Mouse (Mus musculus) small intestine, adult 2 months (tissue): ENCODE measurements around the gene Gm49387. TPM values are rescaled to one million over a fixed set of nuclear protein-coding genes. Genes with fewer than 3 reads are reported as not detected.

Source experiments
- H3K27ac ChIP-seq: fragments of 200-500 bp; 2 replicates; pipeline ENCODE4 v1.5.1; 2012; ENCODE audit warnings: low read depth, low read length, control low read depth, inconsistent platforms; ENCODE audit not compliant: insufficient read depth
- H3K27me3 ChIP-seq: fragments of 200-500 bp; 2 replicates; pipeline ENCODE4 v1.6.1; 2012; ENCODE audit warnings: mild to moderate bottlenecking, moderate library complexity, low read length, inconsistent platforms; ENCODE audit not compliant: control insufficient read depth, insufficient read depth
- H3K36me3 ChIP-seq: fragments of 200-500 bp; 2 replicates; pipeline ENCODE4 v1.6.1; 2012; ENCODE audit warnings: mild to moderate bottlenecking, low read length, control low read depth, inconsistent platforms; ENCODE audit not compliant: control insufficient read depth, insufficient read depth
- H3K4me1 ChIP-seq: fragments of 200-500 bp; 2 replicates; pipeline ENCODE4 v1.6.1; 2012; ENCODE audit warnings: low read length, inconsistent platforms, mixed read lengths; ENCODE audit not compliant: control insufficient read depth, insufficient read depth, insufficient read length
- H3K4me3 ChIP-seq: fragments of 200-500 bp; 2 replicates; pipeline ENCODE4 v1.5.1; 2012; ENCODE audit warnings: low read depth, mild to moderate bottlenecking, control low read depth, inconsistent platforms, low read length, moderate library complexity
- CTCF ChIP-seq: fragments of 200-500 bp; IDR thresholded peaks from 2 replicates; pipeline ENCODE4 v1.5.1; 2012; ENCODE audit warnings: low read depth, mild to moderate bottlenecking, control low read depth, inconsistent platforms, low read length, moderate library complexity, mixed read lengths; ENCODE audit not compliant: insufficient replicate concordance, insufficient read length; ENCODE audit errors: extremely low read depth
- POLR2A ChIP-seq: fragments of 200-500 bp; IDR thresholded peaks from 2 replicates; pipeline ENCODE4 v1.6.1; 2012; ENCODE audit warnings: low read depth, mild to moderate bottlenecking, control low read depth, inconsistent platforms, low read length, moderate library complexity
- WGBS: fragments of 180-500 bp; shearing (Covaris S2); methylation state at CpG from one replicate; pipeline ENCODE4 v1.1.7; 2018; 5-methylcytosine and 5-hydroxymethylcytosine counted together
- polyA plus RNA-seq: library from polyadenylated mRNA; depleted of rRNA; stranded (reverse); fragments of >200 nt; gene quantifications from 2 replicates; pipeline ENCODE4 v1.2.3, GENCODE M21; 2012

The Gm49387 gene
- polyA plus RNA-seq, 1 experiment, result not detected

DNA sequence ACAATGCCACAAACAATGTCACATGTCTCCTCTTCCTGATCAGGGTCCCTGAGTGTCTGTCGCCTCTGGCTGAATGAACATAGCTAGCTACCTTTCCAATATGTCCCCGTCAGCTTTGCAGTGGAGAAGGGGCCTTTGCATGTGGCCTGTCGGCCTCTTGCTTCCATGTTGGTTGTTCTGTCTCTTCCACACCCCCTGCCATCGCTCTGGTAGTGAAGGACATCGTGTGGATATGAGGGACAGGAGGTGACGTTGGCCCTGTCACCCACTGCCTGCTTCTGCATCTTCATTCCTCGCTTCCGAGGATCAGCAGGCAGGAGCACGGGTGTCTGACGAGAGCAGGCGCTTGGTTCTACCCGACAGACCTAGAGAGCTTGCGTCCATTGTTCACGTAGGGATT lies 14.7 kb upstream of the Gm49387 start:
- no peaks in the 10 kb centered on the region for H3K4me1 ChIP-seq
- 91% methylated on average over 14 of the region's 14 CpGs for WGBS
- TF ChIP-seq POLR2A, result no peak
- TF ChIP-seq CTCF, result no peak

DNA sequence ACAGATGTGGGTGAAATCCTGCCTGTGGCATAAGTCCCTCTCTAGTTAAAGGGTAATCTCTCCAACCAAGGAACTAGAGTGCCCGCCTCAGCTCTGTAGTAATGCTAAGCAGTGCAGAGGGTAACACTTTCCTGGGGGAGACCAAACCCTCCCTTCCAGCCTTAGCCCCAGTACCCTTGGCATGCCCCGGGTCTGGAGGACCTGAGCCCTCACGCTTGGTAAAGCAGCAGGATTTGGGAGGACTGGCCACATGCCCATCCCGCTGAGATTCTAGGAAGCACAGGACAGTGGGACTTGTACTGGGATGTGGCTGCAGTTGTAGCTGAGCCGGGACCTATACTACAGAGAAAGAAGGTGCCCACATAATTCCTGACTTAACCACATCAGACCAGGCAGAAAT lies 14.1 kb upstream of the Gm49387 start:
- Histone ChIP-seq H3K4me3 (no peak overlapping the region), H3K36me3 (no peaks in the 10 kb centered on the region), H3K4me1 (no peaks in the 10 kb centered on the region), H3K27me3 (no peaks in the 10 kb centered on the region), H3K27ac (no peak overlapping the region)
- TF ChIP-seq CTCF, result no peak
- no peak for TF ChIP-seq POLR2A
- WGBS, result 88% methylated on average over 5 of the region's 5 CpGs

More for the DNA sequence above, 14.7 kb upstream of the Gm49387 start:
- Histone ChIP-seq H3K4me3 (no peak overlapping the region), H3K27me3 (no peaks in the 10 kb centered on the region), H3K36me3 (no peaks in the 10 kb centered on the region), H3K27ac (no peak overlapping the region)

DNA sequence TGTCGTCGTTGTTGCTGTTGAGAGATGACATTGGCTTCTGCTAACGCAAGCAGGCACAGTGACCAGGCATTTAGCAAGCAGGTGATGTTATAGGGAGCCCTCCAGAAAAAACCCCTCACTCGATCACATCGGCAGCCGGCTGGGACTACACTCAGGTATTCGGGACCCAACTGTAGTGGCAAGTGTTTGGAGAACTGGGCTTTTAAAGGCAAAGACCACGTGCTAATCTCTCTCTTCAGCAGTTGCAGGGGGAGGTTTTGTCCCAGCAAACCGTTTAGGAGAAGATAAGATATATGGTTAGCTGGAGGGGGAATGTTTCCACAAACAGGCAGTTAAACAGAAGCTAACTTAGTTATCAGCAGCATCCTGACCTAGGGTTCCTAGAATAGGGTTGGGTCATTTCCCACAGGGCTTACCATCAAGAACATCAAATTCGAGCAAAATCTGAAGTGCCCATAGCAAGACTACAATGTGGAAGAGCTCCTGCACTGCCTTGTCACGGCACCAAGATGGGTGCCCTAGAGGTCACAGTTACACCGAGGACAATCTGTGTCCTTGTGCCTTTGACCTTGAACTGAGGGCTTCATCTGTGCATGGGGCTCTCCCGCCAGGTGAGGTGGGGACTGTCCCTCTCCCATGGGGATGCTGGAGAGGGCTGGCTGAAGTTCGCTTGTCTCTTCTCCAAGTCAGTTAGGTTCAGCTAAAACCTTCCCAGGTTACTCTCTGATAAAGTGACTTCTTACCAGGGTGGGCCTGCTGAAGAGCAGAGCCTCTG lies 12.6 kb upstream of the Gm49387 start:
- Histone ChIP-seq H3K4me3 (no peak overlapping the region), H3K4me1 (no peaks in the 10 kb centered on the region), H3K27me3 (no peaks in the 10 kb centered on the region), H3K36me3 (no peaks in the 10 kb centered on the region), H3K27ac (no peak overlapping the region)
- TF ChIP-seq CTCF (no peak), POLR2A (no peak)
- WGBS, result 73% methylated on average over 14 of the region's 14 CpGs

DNA sequence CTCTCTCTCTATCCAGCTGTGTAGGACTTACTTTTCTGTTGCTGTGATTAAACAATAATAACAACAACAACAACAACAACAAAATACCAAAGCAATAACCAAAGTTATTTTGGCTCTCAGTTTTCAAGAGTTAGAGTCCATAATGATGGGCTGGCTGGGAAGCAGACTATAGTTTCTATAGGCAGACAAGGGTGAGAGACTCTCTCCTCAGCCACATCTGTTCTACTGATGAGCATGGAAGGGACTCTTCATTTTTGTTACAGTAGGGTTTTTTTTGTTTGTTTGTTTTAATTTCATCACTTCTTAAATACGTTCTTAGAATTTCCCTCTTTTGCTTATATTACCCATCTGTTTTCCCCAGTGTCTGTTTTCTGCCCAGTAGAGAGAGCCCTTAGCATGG lies 11.9 kb upstream of the Gm49387 start:
- no peaks in the 10 kb centered on the region for H3K4me1 ChIP-seq
- H3K36me3 ChIP-seq, result no peaks in the 10 kb centered on the region
- no peaks in the 10 kb centered on the region for H3K27me3 ChIP-seq
- H3K27ac ChIP-seq, result no peak overlapping the region
- TF ChIP-seq POLR2A (no peak), CTCF (no peak)
- WGBS, result 78% methylated on average over 1 of the region's 1 CpGs
- no peak overlapping the region for H3K4me3 ChIP-seq

DNA sequence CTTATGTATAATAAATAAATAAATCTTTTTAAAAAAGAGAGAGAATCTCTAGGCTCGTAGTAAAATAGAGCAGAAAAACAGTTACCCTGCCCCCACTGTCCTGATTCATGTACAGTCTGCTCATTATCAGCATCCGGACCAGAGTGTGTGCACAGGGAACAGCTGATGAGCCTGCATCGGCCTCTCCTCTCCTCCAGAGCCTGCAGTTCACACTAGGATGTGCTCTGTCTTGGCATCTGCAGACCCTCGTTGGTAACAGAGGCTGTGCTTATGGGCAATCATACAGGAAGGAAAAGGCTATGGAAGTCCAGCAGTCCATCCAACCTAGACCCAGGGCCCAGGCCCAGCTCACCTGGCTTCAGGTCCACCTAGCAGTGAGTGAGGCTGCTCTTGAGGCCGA lies 11.4 kb upstream of the Gm49387 start:
- H3K27me3 ChIP-seq, result no peaks in the 10 kb centered on the region
- no peak for TF ChIP-seq CTCF
- no peak for TF ChIP-seq POLR2A
- WGBS, result 60% methylated on average over 5 of the region's 5 CpGs

DNA sequence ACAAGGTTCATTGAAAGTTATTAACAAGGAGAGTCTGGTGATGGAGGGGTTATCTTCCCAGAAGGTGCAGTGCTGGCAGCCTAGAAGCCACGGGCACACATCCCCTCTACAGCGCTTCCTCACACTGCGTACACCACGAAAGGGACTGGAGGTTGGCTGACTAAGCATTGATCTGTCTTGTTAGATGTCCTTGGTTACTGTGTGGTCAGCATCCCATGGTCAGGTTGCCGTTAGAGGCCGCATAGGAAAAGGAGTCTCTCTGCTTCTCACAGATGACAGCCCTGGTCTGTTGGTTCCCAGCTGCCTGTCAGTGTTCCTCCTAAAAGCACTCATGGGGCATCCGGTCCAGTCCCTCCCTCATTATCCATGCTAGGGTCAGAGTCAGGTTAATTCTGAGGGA lies 10.5 kb upstream of the Gm49387 start:
- no peak overlapping the region for H3K4me3 ChIP-seq
- WGBS, result 77% methylated on average over 7 of the region's 7 CpGs
- H3K36me3 ChIP-seq, result no peaks in the 10 kb centered on the region
- H3K4me1 ChIP-seq, result no peaks in the 10 kb centered on the region
- H3K27ac ChIP-seq, result no peak overlapping the region
- H3K27me3 ChIP-seq, result no peaks in the 10 kb centered on the region
- TF ChIP-seq CTCF, result no peak
- TF ChIP-seq POLR2A, result no peak

More for the DNA sequence above, 11.4 kb upstream of the Gm49387 start:
- no peaks in the 10 kb centered on the region for H3K4me1 ChIP-seq
- H3K27ac ChIP-seq, result no peak overlapping the region
- no peak overlapping the region for H3K4me3 ChIP-seq
- H3K36me3 ChIP-seq, result no peaks in the 10 kb centered on the region

DNA sequence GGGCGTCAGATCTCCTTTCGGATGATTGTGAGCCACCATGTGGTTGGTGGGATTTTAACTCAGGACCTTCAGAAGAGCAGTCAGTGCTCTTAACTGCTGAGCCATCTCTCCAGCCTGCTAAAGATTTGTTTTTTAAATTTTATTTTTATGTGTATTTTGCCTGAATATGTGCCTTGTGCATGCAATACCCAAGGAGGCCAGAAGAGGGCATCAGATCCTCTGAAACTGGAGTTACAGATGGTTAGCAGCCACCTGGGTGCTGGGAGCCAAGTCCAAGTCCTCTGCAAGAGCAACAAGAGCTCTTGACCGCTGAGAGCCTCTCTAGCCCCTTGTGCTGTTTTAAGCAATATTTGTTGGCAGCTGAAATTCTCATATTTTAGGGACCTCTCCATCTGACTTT lies 9.7 kb upstream of the Gm49387 start:
- no peaks in the 10 kb centered on the region for H3K36me3 ChIP-seq
- TF ChIP-seq CTCF, result peak; percentile 26; the same call in 1 of the 2 replicates
- no peak for TF ChIP-seq POLR2A
- H3K4me3 ChIP-seq, result no peak overlapping the region
- H3K4me1 ChIP-seq, result peaks cover 2% of the 10 kb centered on the region; the same call in 1 of the 2 replicates
- no peak overlapping the region for H3K27ac ChIP-seq
- WGBS, result 96% methylated on average over 3 of the region's 3 CpGs
- H3K27me3 ChIP-seq, result no peaks in the 10 kb centered on the region

DNA sequence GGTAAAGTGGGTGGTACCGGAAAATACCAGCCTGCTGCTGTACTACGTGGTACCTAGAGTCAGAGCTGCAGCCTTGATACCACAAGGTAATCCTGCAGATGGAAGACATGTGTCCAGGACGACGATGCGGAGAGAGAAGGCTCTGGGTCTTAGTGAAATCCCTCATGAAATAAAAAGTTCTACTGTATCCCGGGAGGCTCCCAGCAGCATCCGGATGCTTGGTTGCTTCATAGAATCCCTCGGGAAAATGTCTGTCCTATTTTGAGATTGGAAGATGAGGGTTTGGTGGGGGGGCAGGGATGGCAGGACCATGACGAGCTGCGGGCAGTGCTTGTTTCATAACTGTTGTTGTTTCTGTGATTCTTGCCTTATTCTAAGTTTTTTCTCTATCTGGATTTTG lies 7.3 kb upstream of the Gm49387 start:
- H3K4me3 ChIP-seq, result no peak overlapping the region
- WGBS, result 88% methylated on average over 10 of the region's 10 CpGs
- peaks cover 8% of the 10 kb centered on the region; the same call in 1 of the 2 replicates for H3K4me1 ChIP-seq
- no peak for TF ChIP-seq CTCF
- TF ChIP-seq POLR2A, result no peak
- no peaks in the 10 kb centered on the region for H3K36me3 ChIP-seq
- H3K27me3 ChIP-seq, result no peaks in the 10 kb centered on the region
- 0 out of 2 replicates have a peak overlapping the region, but pooled peaks have one; percentile 42 for H3K27ac ChIP-seq
